In the genomic region with DNA sequence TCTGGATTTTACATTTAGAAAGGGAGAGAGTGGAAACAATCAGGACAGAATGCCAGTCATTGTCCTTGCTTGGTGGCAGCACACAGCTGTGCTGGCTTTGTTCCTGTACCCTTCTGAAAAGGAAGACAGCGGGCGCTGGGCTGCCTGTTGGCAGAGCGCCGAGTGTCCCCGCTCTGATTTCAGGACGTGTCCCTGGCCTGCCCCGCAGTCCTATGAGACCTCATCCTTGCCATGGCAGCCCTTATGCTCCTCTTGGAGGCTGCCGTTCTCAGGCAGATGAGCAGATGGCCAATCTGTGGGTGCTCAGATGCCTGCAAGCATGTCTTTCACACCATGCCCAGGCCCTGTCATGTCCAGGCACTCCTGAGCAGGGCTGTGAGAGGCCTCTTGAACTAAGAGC, we compare ENCODE assay signal across 10 mouse cellular contexts. TPM values are rescaled to one million over a fixed set of nuclear protein-coding genes. Genes with fewer than 3 reads are reported as not detected.
DNase-seq lines count a peak whose midpoint lies in the region; ATAC-seq and TF ChIP-seq lines count a peak whose summit lies in the region.
"Had no signal": no experiment of that assay in that cellular context is flagged by ENCODE, and none has a peak within 500 bp of the region (broad histone marks: within the 10 kb centered on the region; RNA-seq: fewer than 3 reads in every experiment).

No protein-coding gene starts in this region.

- no peaks in the 10 kb centered on the region for H3K27me3 ChIP-seq in hindbrain, embryonic 10.5 days (ENCODE audit: insufficient read depth, poor library complexity, severe bottlenecking)
- no peaks in the 10 kb centered on the region for H3K27me3 ChIP-seq in hindbrain, embryonic 11.5 days (ENCODE audit: control insufficient read depth, insufficient read depth, low read length)
- H3K27me3 ChIP-seq in forebrain, postnatal 0 days (ENCODE audit: insufficient read depth, low read length), result no peaks in the 10 kb centered on the region
- no peaks in the 10 kb centered on the region for H3K27me3 ChIP-seq in liver, postnatal 0 days (ENCODE audit: insufficient read depth, low read length)
- H3K27me3 ChIP-seq: lung, embryonic 15.5 days had no signal

- no peak overlapping the region for H3K9ac ChIP-seq in hindbrain, embryonic 11.5 days (ENCODE audit: low read depth, low read length)
- no peak overlapping the region for H3K9ac ChIP-seq in forebrain, postnatal 0 days
- no peak overlapping the region for H3K9ac ChIP-seq in liver, postnatal 0 days (replicated peaks)
- H3K9ac ChIP-seq: lung, embryonic 15.5 days had no signal

- no peak overlapping the region for H3K4me2 ChIP-seq in hindbrain, embryonic 11.5 days (replicated peaks; ENCODE audit: low read depth, low read length)
- H3K4me2 ChIP-seq in forebrain, postnatal 0 days (ENCODE audit: low read depth), result no peak overlapping the region
- no peak overlapping the region for H3K4me2 ChIP-seq in liver, postnatal 0 days (ENCODE audit: low read depth, low read length)
- H3K4me2 ChIP-seq: lung, embryonic 15.5 days had no signal

- no peaks in the 10 kb centered on the region for H3K9me3 ChIP-seq in hindbrain, embryonic 10.5 days
- H3K9me3 ChIP-seq in hindbrain, embryonic 11.5 days (ENCODE audit: control insufficient read depth, low read length), result no peaks in the 10 kb centered on the region
- H3K9me3 ChIP-seq in forebrain, postnatal 0 days (ENCODE audit: low read length), result no peaks in the 10 kb centered on the region
- no peaks in the 10 kb centered on the region for H3K9me3 ChIP-seq in liver, postnatal 0 days (ENCODE audit: low read length)
- H3K9me3 ChIP-seq: lung, embryonic 15.5 days had no signal

- peaks cover 13% of the 10 kb centered on the region; the same call in 1 of the 2 replicates for H3K4me1 ChIP-seq in hindbrain, embryonic 10.5 days (replicated peaks)
- H3K4me1 ChIP-seq in hindbrain, embryonic 11.5 days (replicated peaks; ENCODE audit: control insufficient read depth, insufficient read depth, low read length), result no peaks in the 10 kb centered on the region
- no peaks in the 10 kb centered on the region; the same call in 1 of the 2 replicates for H3K4me1 ChIP-seq in forebrain, postnatal 0 days (ENCODE audit: insufficient read depth)
- no peaks in the 10 kb centered on the region for H3K4me1 ChIP-seq in liver, postnatal 0 days (ENCODE audit: insufficient read depth)
- H3K4me1 ChIP-seq: lung, embryonic 15.5 days had no signal

- ATAC-seq in hindbrain, embryonic 11.5 days (ENCODE audit: low FRiP score), result no peak
- ATAC-seq in forebrain, postnatal 0 days, result peak; percentile 86
- no peak for ATAC-seq in liver, postnatal 0 days

- TF ChIP-seq EP300 in liver, postnatal 0 days (IDR thresholded peaks at IDR 0.05; ENCODE audit: low read depth), result no peak

- 73% methylated on average over 8 of the region's 8 CpGs for WGBS in hindbrain, embryonic 10.5 days
- WGBS in hindbrain, embryonic 11.5 days, result 72% methylated on average over 8 of the region's 8 CpGs
- 29% methylated on average over 8 of the region's 8 CpGs for WGBS in forebrain, postnatal 0 days
- 82% methylated on average over 8 of the region's 8 CpGs for WGBS in liver, postnatal 0 days (ENCODE audit: insufficient replicate concordance)

- intact Hi-C loops in left cerebral cortex, postnatal 4 days (cut with DNase I), result no loop called here

- H3K27ac ChIP-seq in hindbrain, embryonic 10.5 days, result 0 out of 2 replicates have a peak overlapping the region, but pooled peaks have one; percentile 3
- H3K27ac ChIP-seq in hindbrain, embryonic 11.5 days (ENCODE audit: low read depth, low read length), result no peak overlapping the region
- no peak overlapping the region for H3K27ac ChIP-seq in forebrain, postnatal 0 days (ENCODE audit: low read depth, low read length)
- H3K27ac ChIP-seq in liver, postnatal 0 days (ENCODE audit: low read depth), result no peak overlapping the region
- H3K27ac ChIP-seq: left cerebral cortex, adult 2 months; lung, embryonic 15.5 days had no signal

- no peak for TF ChIP-seq CTCF in forebrain, postnatal 0 days (IDR thresholded peaks at IDR 0.05; ENCODE audit: low read depth)
- no peak for TF ChIP-seq CTCF in liver, postnatal 0 days (IDR thresholded peaks at IDR 0.05; ENCODE audit: low read depth)

- DNase-seq in hindbrain, embryonic 10.5 days (ENCODE audit: low spot score), result no peak
- no peak for DNase-seq in hindbrain, embryonic 11.5 days (ENCODE audit: low spot score)
- DNase-seq in cerebellum, adult 11 months, result peak; percentile 82
- DNase-seq in forebrain, postnatal 0 days, result peak; percentile 57
- DNase-seq in left cerebral cortex, postnatal 4 days, result peak; percentile 95
- DNase-seq in kidney, postnatal 10 days, result no peak
- DNase-seq in urinary bladder, postnatal 10 days (ENCODE audit: low spot score), result no peak
- no peak for DNase-seq in liver, postnatal 0 days

- no peaks in the 10 kb centered on the region for H3K36me3 ChIP-seq in hindbrain, embryonic 10.5 days
- H3K36me3 ChIP-seq in hindbrain, embryonic 11.5 days (ENCODE audit: control insufficient read depth, insufficient read depth, low read length), result no peaks in the 10 kb centered on the region
- H3K36me3 ChIP-seq in forebrain, postnatal 0 days (ENCODE audit: insufficient read depth), result no peaks in the 10 kb centered on the region
- no peaks in the 10 kb centered on the region for H3K36me3 ChIP-seq in liver, postnatal 0 days (replicated peaks; ENCODE audit: insufficient read depth, low read length)
- H3K36me3 ChIP-seq: lung, embryonic 15.5 days had no signal

- no peak overlapping the region for H3K4me3 ChIP-seq in hindbrain, embryonic 10.5 days
- H3K4me3 ChIP-seq in hindbrain, embryonic 11.5 days (ENCODE audit: low read depth, low read length), result no peak overlapping the region
- H3K4me3 ChIP-seq in forebrain, postnatal 0 days (ENCODE audit: low read depth, low read length), result no peak overlapping the region
- no peak overlapping the region for H3K4me3 ChIP-seq in liver, postnatal 0 days (ENCODE audit: low read depth, low read length)
- H3K4me3 ChIP-seq: left cerebral cortex, adult 2 months; lung, embryonic 15.5 days had no signal

RNA-seq across cellular contexts. Expression of a gene that starts 17.7 kb away (rescaled TPM):
- polyA plus RNA-seq in hindbrain, embryonic 10.5 days (2016; fragmentation: Nextera tagmentation; extraction: Ambion mirVana), result 6.0 and 16.2 TPM in 2 replicates
- polyA plus RNA-seq in hindbrain, embryonic 11.5 days (2014; fragmentation: Nextera tagmentation; extraction: Ambion mirVana), result 13.0 and 16.1 TPM in 2 replicates
- total RNA-seq in forebrain, postnatal 0 days (2014; rRNA removed), result 50.2 and 61.2 TPM in 2 replicates
- 20.8 and 25.9 TPM in 2 replicates for polyA plus RNA-seq in forebrain, postnatal 0 days (2015; fragmentation: Nextera tagmentation; extraction: Ambion mirVana)
- 100 to 1,000 TPM; 130 to 138 TPM for total RNA-seq in left cerebral cortex, postnatal 4 days (2021)
- polyA plus RNA-seq in liver, postnatal 0 days (2015; fragmentation: Nextera tagmentation; extraction: Ambion mirVana), result 0.24 and 0.27 TPM in 2 replicates

Comparison
In these comparisons a context has a peak if more than half of its experiments do, and no peak if none do; other contexts are left out.
1. DNase-seq: peak in cerebellum, adult 11 months (single experiment), forebrain, postnatal 0 days (single experiment) and left cerebral cortex, postnatal 4 days (single experiment); none in hindbrain, embryonic 10.5 days (single experiment), hindbrain, embryonic 11.5 days (single experiment), kidney, postnatal 10 days (single experiment), urinary bladder, postnatal 10 days (single experiment) and liver, postnatal 0 days (single experiment).